Mouse (Mus musculus) c-Kit-negative CD71-positive TER-119-positive erythroid progenitor cells, embryonic 14.5 days (primary cell): Measurements from ENCODE around the gene Gm3250.
"Not testable (repeated sequence)": the region's sequence is repeated elsewhere in the genome, so short reads cannot be mapped to it uniquely, and the experiment has no call there.

Experiments used
- DNase-seq: peaks from one replicate; pipeline ENCODE4 v3.0.0-alpha.2; 2013; ENCODE audit warnings: low read depth, low spot score

Gene Gm3250

GRCm38 (mm10) chr10:77782442-77782841, at the start of gene Gm3250:
Gene Gm3250, minus strand, starts transcription at chr10:77782542.
- not testable (repeated sequence) for DNase-seq

GRCm38 (mm10) chr10:77826951-77827350, 44.6 kb upstream of the Gm3250 start, which contains the start of gene Krtap10-4:
Gene Krtap10-4, minus strand, starts transcription at chr10:77827095.
- no peak for DNase-seq

GRCm38 (mm10) chr10:77819203-77819602, 36.9 kb upstream of the Gm3250 start:
- no peak for DNase-seq

GRCm38 (mm10) chr10:77818523-77818922, 36.2 kb upstream of the Gm3250 start:
- no peak for DNase-seq

GRCm38 (mm10) chr10:77815514-77815913, 33.2 kb upstream of the Gm3250 start:
- peak; percentile 2 for DNase-seq

- no peak for DNase-seq
Observed at GRCm38 (mm10) chr10:77814382-77814781, 32.0 kb upstream of the Gm3250 start, which contains the start of gene Gm2696. Gene Gm2696, plus strand, starts transcription at chr10:77814682.

GRCm38 (mm10) chr10:77811743-77812142, 29.4 kb upstream of the Gm3250 start, which contains the start of gene Gm9507:
Gene Gm9507, minus strand, starts transcription at chr10:77811843.
- DNase-seq: no peak

- DNase-seq: no peak
Observed at GRCm38 (mm10) chr10:77804095-77804494, 21.8 kb upstream of the Gm3250 start.

- no peak for DNase-seq
Observed at GRCm38 (mm10) chr10:77798921-77799508, 16.7 kb upstream of the Gm3250 start, which contains the start of gene Gm19668. Gene Gm19668, minus strand, starts transcription at chr10:77799133.

- DNase-seq: not testable (repeated sequence)
Observed at GRCm38 (mm10) chr10:77798164-77798920, 16.0 kb upstream of the Gm3250 start.

GRCm38 (mm10) chr10:77797677-77798076, 15.3 kb upstream of the Gm3250 start:
- no peak for DNase-seq

- no peak for DNase-seq
Observed at GRCm38 (mm10) chr10:77794976-77795375, 12.6 kb upstream of the Gm3250 start, which contains the start of gene Gm9639. Gene Gm9639, minus strand, starts transcription at chr10:77795076.

- DNase-seq: no peak
Observed at GRCm38 (mm10) chr10:77788621-77789020, 6.3 kb upstream of the Gm3250 start.

- not testable (repeated sequence) for DNase-seq
Observed at GRCm38 (mm10) chr10:77787876-77788275, 5.5 kb upstream of the Gm3250 start, which contains the start of gene Gm7137. Gene Gm7137, minus strand, starts transcription at chr10:77788200.

GRCm38 (mm10) chr10:77783396-77783795, 1.1 kb upstream of the Gm3250 start:
- DNase-seq: not testable (repeated sequence)

- not testable (repeated sequence) for DNase-seq
Observed at GRCm38 (mm10) chr10:77776844-77777243, 5.5 kb downstream of the Gm3250 start, which contains the start of gene Gm7138. Gene Gm7138, minus strand, starts transcription at chr10:77776944.

GRCm38 (mm10) chr10:77772142-77772541, 10.2 kb downstream of the Gm3250 start:
- not testable (repeated sequence) for DNase-seq

- not testable (repeated sequence) for DNase-seq
Observed at GRCm38 (mm10) chr10:77771225-77771624, 11.1 kb downstream of the Gm3250 start, which contains the start of gene Gm3238. Gene Gm3238, minus strand, starts transcription at chr10:77771325.

GRCm38 (mm10) chr10:77769727-77770126, 12.6 kb downstream of the Gm3250 start:
- DNase-seq: no peak

- not testable (repeated sequence) for DNase-seq
Observed at GRCm38 (mm10) chr10:77759582-77759981, 22.8 kb downstream of the Gm3250 start, which contains the start of gene Gm3233. Gene Gm3233, minus strand, starts transcription at chr10:77759682.

- DNase-seq: no peak
Observed at GRCm38 (mm10) chr10:77753448-77753847, 28.9 kb downstream of the Gm3250 start.

- DNase-seq: not testable (repeated sequence)
Observed at GRCm38 (mm10) chr10:77752312-77752711, 30.0 kb downstream of the Gm3250 start.
